Mouse (Mus musculus) erythroblast, embryonic 14.5 days (primary cell): Measurements from ENCODE around the gene Ppp1r1c.

ENCODE experiments used
- GATA1 ChIP-seq: IDR thresholded peaks from 2 replicates; pipeline ENCODE4 v1.6.1; 2012; ENCODE audit warnings: low read length, inconsistent platforms, mixed read lengths
- TAL1 ChIP-seq: IDR thresholded peaks from 3 replicates; pipeline ENCODE4 v1.6.1; 2012; ENCODE audit warnings: low read length, inconsistent platforms, mixed read lengths

DNA sequence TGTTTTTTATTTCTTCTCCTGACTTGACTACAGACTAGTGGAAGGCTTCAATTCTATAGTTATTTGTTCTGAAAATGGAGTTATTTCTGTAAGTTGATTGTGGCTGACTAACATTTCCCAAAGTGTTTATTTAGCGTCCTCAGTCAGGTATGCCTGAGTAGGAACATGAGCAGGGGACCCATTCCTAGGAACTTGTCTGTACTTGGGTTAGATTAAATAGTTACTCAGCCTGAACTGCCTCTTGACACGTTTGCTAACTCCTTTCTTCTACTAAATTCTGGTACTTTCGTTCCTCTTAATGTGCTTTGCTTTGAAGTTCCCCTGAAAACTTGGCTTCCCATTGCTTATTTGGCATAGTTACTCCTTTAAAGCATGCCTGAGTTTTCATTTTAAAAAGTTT, 42.1 kb upstream of the Ppp1r1c start:
- TF ChIP-seq TAL1 (no peak), GATA1 (no peak)
